Mouse (Mus musculus): ENCODE data around the gene Rnf39. TPM values are rescaled to one million over a fixed set of nuclear protein-coding genes. Genes with fewer than 3 reads are reported as not detected.

The Rnf39 gene
- total and polyA plus RNA-seq, 2 experiments from 2014 or later: 2.5 to 4.2 TPM

GRCm38 (mm10) chr17:36948286-36948685, 5.6 kb downstream of the Rnf39 start:
- Histone ChIP-seq H3K4me1 (ENCODE audit: insufficient read depth, low read length) (peaks cover 11% of the 10 kb centered on the region), H3K4me3 (ENCODE audit: low read length) (no peak overlapping the region), H3K4me2 (ENCODE audit: low read depth, low read length) (no peak overlapping the region), H3K9me3 (ENCODE audit: low read length) (no peaks in the 10 kb centered on the region), H3K9ac (replicated peaks; ENCODE audit: low read length) (no peak overlapping the region), H3K27me3 (ENCODE audit: insufficient read depth, low read length) (no peaks in the 10 kb centered on the region), H3K27ac (no peak overlapping the region), H3K36me3 (ENCODE audit: insufficient read depth, low read length) (peaks cover 5% of the 10 kb centered on the region)
- DNase-seq (ENCODE audit: low spot score) (no peak), ATAC-seq (no peak)
- no peak for TF ChIP-seq CTCF (IDR thresholded peaks at IDR 0.05; ENCODE audit: low read depth)
- WGBS: 69% methylated on average over 1 of the region's 1 CpGs

GRCm38 (mm10) chr17:36949265-36949664, 6.5 kb downstream of the Rnf39 start:
- no peak for ATAC-seq

GRCm38 (mm10) chr17:36950981-36951947, 8.5 kb downstream of the Rnf39 start, which contains the start of gene Ppp1r11:
TSS of gene Ppp1r11 (minus strand) at chr17:36951741.
- Histone ChIP-seq H3K27ac (peak within 1 kb of the TSS; percentile 85), H3K4me2 (ENCODE audit: low read depth, low read length) (peak within 1 kb of the TSS; percentile 86), H3K9ac (replicated peaks; ENCODE audit: low read length) (peak within 1 kb of the TSS; percentile 71), H3K9me3 (ENCODE audit: low read length) (no peaks in the 10 kb centered on the region), H3K4me1 (ENCODE audit: insufficient read depth, low read length) (peaks cover 9% of the 10 kb centered on the region), H3K4me3 (ENCODE audit: low read length) (peak within 1 kb of the TSS; percentile 76), H3K36me3 (ENCODE audit: insufficient read depth, low read length) (peaks cover 5% of the 10 kb centered on the region), H3K27me3 (ENCODE audit: insufficient read depth, low read length) (no peaks in the 10 kb centered on the region)
- ATAC-seq: peak; percentile 98
- peak; percentile 99 for DNase-seq (ENCODE audit: low spot score)
- no peak for TF ChIP-seq CTCF (IDR thresholded peaks at IDR 0.05; ENCODE audit: low read depth)
- WGBS: 2% methylated on average over 36 of the region's 36 CpGs

More at GRCm38 (mm10) chr17:36949265-36949664, 6.5 kb downstream of the Rnf39 start:
- H3K27me3 ChIP-seq (ENCODE audit: insufficient read depth, low read length): no peaks in the 10 kb centered on the region
- H3K4me3 ChIP-seq (ENCODE audit: low read length): no peak overlapping the region
- WGBS: 94% methylated on average over 8 of the region's 8 CpGs
- H3K4me1 ChIP-seq (ENCODE audit: insufficient read depth, low read length): peaks cover 10% of the 10 kb centered on the region
- H3K27ac ChIP-seq: no peak overlapping the region
- TF ChIP-seq CTCF (IDR thresholded peaks at IDR 0.05; ENCODE audit: low read depth): no peak
- no peaks in the 10 kb centered on the region for H3K9me3 ChIP-seq (ENCODE audit: low read length)
- H3K36me3 ChIP-seq (ENCODE audit: insufficient read depth, low read length): peaks cover 5% of the 10 kb centered on the region
- H3K9ac ChIP-seq (replicated peaks; ENCODE audit: low read length): no peak overlapping the region
- no peak overlapping the region for H3K4me2 ChIP-seq (ENCODE audit: low read depth, low read length)
- no peak for DNase-seq (ENCODE audit: low spot score)

- H3K4me2 ChIP-seq (ENCODE audit: low read depth, low read length): no peak overlapping the region
- H3K9me3 ChIP-seq (ENCODE audit: low read length): no peaks in the 10 kb centered on the region
- ATAC-seq (no peak), DNase-seq (ENCODE audit: low spot score) (no peak)
- H3K4me1 ChIP-seq (ENCODE audit: insufficient read depth, low read length): peaks cover 4% of the 10 kb centered on the region; the same call in 1 of the 2 replicates
- H3K4me3 ChIP-seq (ENCODE audit: low read length): no peak overlapping the region
- 0 out of 2 replicates have a peak overlapping the region, but pooled peaks have one; percentile 74 for H3K27ac ChIP-seq
- no peak for TF ChIP-seq CTCF (IDR thresholded peaks at IDR 0.05; ENCODE audit: low read depth)
- H3K9ac ChIP-seq (replicated peaks; ENCODE audit: low read length): no peak overlapping the region
- 86% methylated on average over 2 of the region's 2 CpGs for WGBS
- H3K36me3 ChIP-seq (ENCODE audit: insufficient read depth, low read length): peaks cover 10% of the 10 kb centered on the region
- H3K27me3 ChIP-seq (ENCODE audit: insufficient read depth, low read length): no peaks in the 10 kb centered on the region
These were observed 9.9 kb downstream of the Rnf39 start for GRCm38 (mm10) chr17:36952631-36953030.

- peaks cover 10% of the 10 kb centered on the region for H3K36me3 ChIP-seq (ENCODE audit: insufficient read depth, low read length)
- TF ChIP-seq CTCF (IDR thresholded peaks at IDR 0.05; ENCODE audit: low read depth): no peak
- H3K27me3 ChIP-seq (ENCODE audit: insufficient read depth, low read length): no peaks in the 10 kb centered on the region
- DNase-seq (ENCODE audit: low spot score) (no peak), ATAC-seq (no peak)
- no peak overlapping the region for H3K4me3 ChIP-seq (ENCODE audit: low read length)
- H3K9me3 ChIP-seq (ENCODE audit: low read length): no peaks in the 10 kb centered on the region
- H3K4me1 ChIP-seq (ENCODE audit: insufficient read depth, low read length): peaks cover 5% of the 10 kb centered on the region; the same call in 1 of the 2 replicates
- no peak overlapping the region for H3K27ac ChIP-seq
- WGBS: 97% methylated on average over 1 of the region's 1 CpGs
- H3K4me2 ChIP-seq (ENCODE audit: low read depth, low read length): no peak overlapping the region
- H3K9ac ChIP-seq (replicated peaks; ENCODE audit: low read length): no peak overlapping the region
These were observed 10.3 kb downstream of the Rnf39 start for GRCm38 (mm10) chr17:36953062-36953461.

GRCm38 (mm10) chr17:36957999-36958743, 15.5 kb downstream of the Rnf39 start, which contains the start of the genes Znrd1 and Znrd1as:
TSS of gene Znrd1 (minus strand) at chr17:36958559.
TSS of gene Znrd1as (plus strand) at chr17:36958592.
- Histone ChIP-seq H3K9me3 (ENCODE audit: low read length) (no peaks in the 10 kb centered on the region), H3K4me1 (ENCODE audit: insufficient read depth, low read length) (peaks cover 5% of the 10 kb centered on the region; the same call in 1 of the 2 replicates), H3K36me3 (ENCODE audit: insufficient read depth, low read length) (peaks cover 5% of the 10 kb centered on the region; the same call in 1 of the 2 replicates), H3K4me3 (ENCODE audit: low read length) (peak within 1 kb of the TSS; percentile 67), H3K4me2 (ENCODE audit: low read depth, low read length) (peak within 1 kb of the TSS; percentile 88), H3K27ac (peak within 1 kb of the TSS; percentile 82), H3K27me3 (ENCODE audit: insufficient read depth, low read length) (no peaks in the 10 kb centered on the region), H3K9ac (replicated peaks; ENCODE audit: low read length) (peak within 1 kb of the TSS; percentile 74)
- under 1% methylated on average over 46 of the region's 46 CpGs for WGBS
- ATAC-seq: peak; percentile 98
- peak; percentile 100 for DNase-seq (ENCODE audit: low spot score)
- TF ChIP-seq CTCF (IDR thresholded peaks at IDR 0.05; ENCODE audit: low read depth): no peak

Measured in hindbrain, postnatal 0 days (tissue).